8 mouse cellular contexts compared by ENCODE assay signal in genomic region chr8:71392871-71393270, GRCm38 (mm10). TPM values are rescaled to one million over a fixed set of nuclear protein-coding genes. Genes with fewer than 3 reads are reported as not detected.
DNase-seq lines count a peak whose midpoint lies in the region; ATAC-seq lines count a peak whose summit lies in the region.

No protein-coding gene starts in this region.

- no peak for ATAC-seq in neural tube, embryonic 12.5 days (ENCODE audit: low FRiP score, low read depth)
- ATAC-seq in heart, embryonic 16.5 days (replicated peaks; ENCODE audit: extremely low read depth, insufficient read depth, low FRiP score), result no peak

- no peaks in the 10 kb centered on the region for H3K36me3 ChIP-seq in neural tube, embryonic 12.5 days
- H3K36me3 ChIP-seq in heart, embryonic 16.5 days (ENCODE audit: control insufficient read depth, insufficient read depth), result no peaks in the 10 kb centered on the region

- no peak overlapping the region for H3K4me3 ChIP-seq in neural tube, embryonic 12.5 days
- 0 out of 2 replicates have a peak overlapping the region, but pooled peaks have one; percentile 5 for H3K4me3 ChIP-seq in heart, embryonic 16.5 days (ENCODE audit: low read length)

- 15% methylated on average over 3 of the region's 3 CpGs for WGBS in neural tube, embryonic 12.5 days
- 21% methylated on average over 3 of the region's 3 CpGs for WGBS in heart, embryonic 16.5 days

- no peak overlapping the region for H3K9ac ChIP-seq in neural tube, embryonic 12.5 days
- no peak overlapping the region for H3K9ac ChIP-seq in heart, embryonic 16.5 days (ENCODE audit: low read length)

- H3K27me3 ChIP-seq in neural tube, embryonic 12.5 days (replicated peaks), result no peaks in the 10 kb centered on the region
- H3K27me3 ChIP-seq in heart, embryonic 16.5 days (ENCODE audit: control insufficient read depth, insufficient read depth, low read length), result no peaks in the 10 kb centered on the region

- peaks cover 16% of the 10 kb centered on the region for H3K4me1 ChIP-seq in neural tube, embryonic 12.5 days
- H3K4me1 ChIP-seq in heart, embryonic 16.5 days (ENCODE audit: control insufficient read depth, insufficient read depth, low read length), result peaks cover 9% of the 10 kb centered on the region

- H3K9me3 ChIP-seq in neural tube, embryonic 12.5 days, result no peaks in the 10 kb centered on the region
- no peaks in the 10 kb centered on the region for H3K9me3 ChIP-seq in heart, embryonic 16.5 days (replicated peaks; ENCODE audit: control insufficient read depth, low read length)

- DNase-seq in adrenal gland, adult (ENCODE audit: inconsistent age in 2 of 2, low spot score in 1 of 2), result peak; percentile 45 to 69
- no peak for DNase-seq in adrenal gland, postnatal 4 days (ENCODE audit: low spot score in 2 of 2)
- no peak for DNase-seq in neural tube, embryonic 10.5 days (ENCODE audit: extremely low spot score, low spot score)
- peak; percentile 58 to 69 for DNase-seq in lung, adult 18-20 months
- no peak for DNase-seq in frontal cortex, postnatal 36 days (ENCODE audit: low spot score in 2 of 2)
- no peak for DNase-seq in right cerebral cortex, postnatal 14 days

- 0 out of 2 replicates have a peak overlapping the region, but pooled peaks have one; percentile 14 for H3K4me2 ChIP-seq in neural tube, embryonic 12.5 days (replicated peaks)
- H3K4me2 ChIP-seq in heart, embryonic 16.5 days (ENCODE audit: low read depth, low read length), result peak overlapping the region; percentile 12; the same call in 1 of the 2 replicates

- H3K27ac ChIP-seq in neural tube, embryonic 12.5 days, result no peak overlapping the region
- no peak overlapping the region for H3K27ac ChIP-seq in heart, embryonic 16.5 days (ENCODE audit: low read length)

RNA-seq across cellular contexts. Expression of gene Ushbp1, which starts 2.7 kb away (rescaled TPM):
- 10 to 100 TPM; 21.6 to 21.8 TPM for total RNA-seq in adrenal gland, postnatal 4 days (2021)
- 6.0 and 6.8 TPM in 2 replicates for polyA plus RNA-seq in neural tube, embryonic 12.5 days (2016; fragmentation: Nextera tagmentation; extraction: Ambion mirVana)
- 20.6 and 24.4 TPM in 2 replicates for polyA plus RNA-seq in heart, embryonic 16.5 days (2015; fragmentation: Nextera tagmentation; extraction: Ambion mirVana)

RNA-seq across cellular contexts. Expression of gene Babam1, which starts 3.8 kb away (rescaled TPM):
- 100 to 1,000 TPM; 108 to 109 TPM for total RNA-seq in adrenal gland, postnatal 4 days (2021)
- polyA plus RNA-seq in neural tube, embryonic 12.5 days (2016; fragmentation: Nextera tagmentation; extraction: Ambion mirVana), result 95.6 and 100 TPM in 2 replicates
- polyA plus RNA-seq in heart, embryonic 16.5 days (2015; fragmentation: Nextera tagmentation; extraction: Ambion mirVana), result 86.4 and 88.8 TPM in 2 replicates

RNA-seq across cellular contexts. Expression of gene Nr2f6, which starts 11.1 kb away (rescaled TPM):
- total RNA-seq in adrenal gland, postnatal 4 days (2021), result 10 to 100 TPM; 67.6 to 70.6 TPM
- 61.5 and 67.0 TPM in 2 replicates for polyA plus RNA-seq in neural tube, embryonic 12.5 days (2016; fragmentation: Nextera tagmentation; extraction: Ambion mirVana)
- 38.1 and 43.0 TPM in 2 replicates for polyA plus RNA-seq in heart, embryonic 16.5 days (2015; fragmentation: Nextera tagmentation; extraction: Ambion mirVana)

RNA-seq across cellular contexts. Expression of gene Ankle1, which starts 12.9 kb away (rescaled TPM):
- total RNA-seq in adrenal gland, postnatal 4 days (2021), result 10 to 100 TPM; 13.5 to 14.6 TPM
- polyA plus RNA-seq in neural tube, embryonic 12.5 days (2016; fragmentation: Nextera tagmentation; extraction: Ambion mirVana), result 24.0 and 26.6 TPM in 2 replicates
- polyA plus RNA-seq in heart, embryonic 16.5 days (2015; fragmentation: Nextera tagmentation; extraction: Ambion mirVana), result 32.9 and 33.8 TPM in 2 replicates

RNA-seq across cellular contexts. Expression of gene Ocel1, which starts 21.8 kb away (rescaled TPM):
- total RNA-seq in adrenal gland, postnatal 4 days (2021), result 10 to 100 TPM; 12.0 to 13.6 TPM
- polyA plus RNA-seq in neural tube, embryonic 12.5 days (2016; fragmentation: Nextera tagmentation; extraction: Ambion mirVana), result 5.3 and 5.7 TPM in 2 replicates
- polyA plus RNA-seq in heart, embryonic 16.5 days (2015; fragmentation: Nextera tagmentation; extraction: Ambion mirVana), result 5.7 and 6.2 TPM in 2 replicates

Comparison
In these comparisons a context has a peak if more than half of its experiments do, and no peak if none do; other contexts are left out.
1. DNase-seq: peak in adrenal gland, adult (2 of 2) and lung, adult 18-20 months (2 of 2); none in adrenal gland, postnatal 4 days (0 of 2), neural tube, embryonic 10.5 days (single experiment), frontal cortex, postnatal 36 days (0 of 2) and right cerebral cortex, postnatal 14 days (single experiment).